In genomic region chr13:32966116-32966515, GRCm38 (mm10) we compare ENCODE assay signal across 11 mouse cellular contexts. TPM values are rescaled to one million over a fixed set of nuclear protein-coding genes. Genes with fewer than 3 reads are reported as not detected.
DNase-seq lines count a peak whose midpoint lies in the region; ATAC-seq and TF ChIP-seq lines count a peak whose summit lies in the region.
"Had no signal": no experiment of that assay in that cellular context is flagged by ENCODE, and none has a peak within 500 bp of the region (broad histone marks: within the 10 kb centered on the region; RNA-seq: fewer than 3 reads in every experiment).

No protein-coding gene starts in this region.

- no peaks in the 10 kb centered on the region for H3K36me3 ChIP-seq in kidney, adult 2 months (ENCODE audit: control insufficient read depth, insufficient read depth, low read length)
- H3K36me3 ChIP-seq in small intestine, adult 2 months (ENCODE audit: control insufficient read depth, insufficient read depth, low read length) = no peaks in the 10 kb centered on the region
- no peaks in the 10 kb centered on the region for H3K36me3 ChIP-seq in limb, embryonic 10.5 days
- H3K36me3 ChIP-seq in forebrain, embryonic 13.5 days (ENCODE audit: poor library complexity, severe bottlenecking) = no peaks in the 10 kb centered on the region
- H3K36me3 ChIP-seq: neural tube, embryonic 12.5 days; stomach, embryonic 15.5 days had no signal

- H3K27ac ChIP-seq in kidney, adult 2 months (ENCODE audit: insufficient read depth, low read depth, low read length) = peak overlapping the region; percentile 24; the same call in 1 of the 2 replicates
- 0 out of 2 replicates have a peak overlapping the region, but pooled peaks have one; percentile 35 for H3K27ac ChIP-seq in small intestine, adult 2 months (ENCODE audit: insufficient read depth, low read depth, low read length)
- no peak overlapping the region for H3K27ac ChIP-seq in limb, embryonic 10.5 days
- H3K27ac ChIP-seq in forebrain, embryonic 13.5 days = no peak overlapping the region
- H3K27ac ChIP-seq: hindbrain, postnatal 0 days; neural tube, embryonic 12.5 days; stomach, embryonic 15.5 days had no signal

- DNase-seq in kidney, adult 2 months = no peak
- no peak for DNase-seq in kidney, adult 9 months
- peak; percentile 7 to 9 for DNase-seq in CD8-positive naive resting alpha-beta T cell, adult 2 months (ENCODE audit: low read depth in 2 of 2, low spot score in 2 of 2)
- DNase-seq in limb, embryonic 10.5 days (ENCODE audit: low spot score) = no peak
- no peak for DNase-seq in layer of hippocampus, adult 18-20 months (ENCODE audit: low spot score in 2 of 2)

- 49% methylated on average over 5 of the region's 5 CpGs for WGBS in kidney, adult 2 months
- WGBS in small intestine, adult 2 months = 54% methylated on average over 5 of the region's 5 CpGs
- WGBS in limb, embryonic 10.5 days = 87% methylated on average over 5 of the region's 5 CpGs
- 75% methylated on average over 5 of the region's 5 CpGs for WGBS in forebrain, embryonic 13.5 days

- no peak overlapping the region for H3K9ac ChIP-seq in forebrain, embryonic 13.5 days
- H3K9ac ChIP-seq: neural tube, embryonic 12.5 days; stomach, embryonic 15.5 days had no signal

- H3K4me2 ChIP-seq in forebrain, embryonic 13.5 days = no peak overlapping the region

- TF ChIP-seq POLR2A in kidney, adult 2 months (IDR thresholded peaks at IDR 0.05; ENCODE audit: low read depth, low read length) = no peak
- no peak for TF ChIP-seq POLR2A in small intestine, adult 2 months (IDR thresholded peaks at IDR 0.05; ENCODE audit: low read depth, low read length)

- no peaks in the 10 kb centered on the region for H3K4me1 ChIP-seq in kidney, adult 2 months (ENCODE audit: control insufficient read depth, insufficient read depth, low read length)
- no peaks in the 10 kb centered on the region for H3K4me1 ChIP-seq in small intestine, adult 2 months (ENCODE audit: control insufficient read depth, insufficient read depth, insufficient read length, low read length)
- peaks cover 7% of the 10 kb centered on the region; the same call in 1 of the 2 replicates for H3K4me1 ChIP-seq in limb, embryonic 10.5 days
- no peaks in the 10 kb centered on the region for H3K4me1 ChIP-seq in forebrain, embryonic 13.5 days
- H3K4me1 ChIP-seq: neural tube, embryonic 12.5 days had no signal

- peak; percentile 73 to 76 for ATAC-seq in hematopoietic stem cell, adult 5-6 weeks (replicated peaks in 1 of 2; ENCODE audit: insufficient read depth in 1 of 2, low FRiP score in 2 of 2, low TSS enrichment in 1 of 2, low read depth in 1 of 2, poor library complexity in 2 of 2, severe bottlenecking in 2 of 2)
- no peak for ATAC-seq in forebrain, embryonic 13.5 days
- ATAC-seq: hindbrain, postnatal 0 days had no signal

- TF ChIP-seq CTCF in kidney, adult 2 months (conservative IDR thresholded peaks at IDR 0.05; ENCODE audit: insufficient read depth, insufficient read length, low read depth, low read length) = no peak
- no peak for TF ChIP-seq CTCF in small intestine, adult 2 months (IDR thresholded peaks at IDR 0.05; ENCODE audit: extremely low read depth, insufficient read length, insufficient replicate concordance, low read depth, low read length)

- no peaks in the 10 kb centered on the region for H3K9me3 ChIP-seq in limb, embryonic 10.5 days (replicated peaks)
- no peaks in the 10 kb centered on the region for H3K9me3 ChIP-seq in forebrain, embryonic 13.5 days (replicated peaks)
- H3K9me3 ChIP-seq: neural tube, embryonic 12.5 days; stomach, embryonic 15.5 days had no signal

- peak overlapping the region; percentile 36; the same call in 1 of the 2 replicates for H3K4me3 ChIP-seq in kidney, adult 2 months (ENCODE audit: insufficient read depth, low read depth, low read length)
- peak overlapping the region; percentile 12; the same call in 1 of the 2 replicates for H3K4me3 ChIP-seq in small intestine, adult 2 months (ENCODE audit: low read depth, low read length)
- H3K4me3 ChIP-seq in limb, embryonic 10.5 days = no peak overlapping the region
- H3K4me3 ChIP-seq in forebrain, embryonic 13.5 days = no peak overlapping the region
- H3K4me3 ChIP-seq: neural tube, embryonic 12.5 days had no signal

- no peaks in the 10 kb centered on the region for H3K27me3 ChIP-seq in kidney, adult 2 months (replicated peaks; ENCODE audit: control insufficient read depth, insufficient read depth, low read length)
- H3K27me3 ChIP-seq in small intestine, adult 2 months (ENCODE audit: control insufficient read depth, insufficient read depth, low read length) = no peaks in the 10 kb centered on the region
- H3K27me3 ChIP-seq in limb, embryonic 10.5 days (ENCODE audit: low read depth, poor library complexity, severe bottlenecking) = no peaks in the 10 kb centered on the region
- H3K27me3 ChIP-seq in forebrain, embryonic 13.5 days = no peaks in the 10 kb centered on the region
- H3K27me3 ChIP-seq: neural tube, embryonic 12.5 days; stomach, embryonic 15.5 days had no signal

RNA-seq across cellular contexts. Expression of gene Serpinb6b, which starts 1.1 kb away (rescaled TPM):
- 6.1 and 7.1 TPM in 2 replicates for polyA plus RNA-seq in kidney, adult 2 months (2012; rRNA removed)
- total RNA-seq in hematopoietic stem cell, adult 5-6 weeks (2017) = 34.6 and 52.6 TPM in 2 replicates
- 0.52 and 0.85 TPM in 2 replicates for polyA plus RNA-seq in small intestine, adult 2 months (2012; rRNA removed)
- 0.33 and 0.50 TPM in 2 replicates for polyA plus RNA-seq in limb, embryonic 10.5 days (2016; fragmentation: Nextera tagmentation; extraction: Ambion mirVana)
- total RNA-seq in layer of hippocampus, adult 18-20 months (2021) = 1 to 10 TPM in 1 of 2 experiments, under 1 TPM in 1; 0.63 to 1.0 TPM
- 0.49 and 0.70 TPM in 2 replicates for polyA plus RNA-seq in forebrain, embryonic 13.5 days (2015; fragmentation: Nextera tagmentation; extraction: Ambion mirVana)

RNA-seq across cellular contexts. Expression of gene Serpinb9, which starts 36.9 kb away (rescaled TPM):
- 9.7 and 14.2 TPM in 2 replicates for polyA plus RNA-seq in kidney, adult 2 months (2012; rRNA removed)
- 17.5 and 22.2 TPM in 2 replicates for total RNA-seq in hematopoietic stem cell, adult 5-6 weeks (2017)
- polyA plus RNA-seq in small intestine, adult 2 months (2012; rRNA removed) = 0.69 and 0.95 TPM in 2 replicates
- polyA plus RNA-seq in limb, embryonic 10.5 days (2016; fragmentation: Nextera tagmentation; extraction: Ambion mirVana) = 0.84 and 1.0 TPM in 2 replicates
- total RNA-seq in layer of hippocampus, adult 18-20 months (2021) = 1 to 10 TPM; 5.7 to 6.1 TPM
- 0.42 and 0.61 TPM in 2 replicates for polyA plus RNA-seq in forebrain, embryonic 13.5 days (2015; fragmentation: Nextera tagmentation; extraction: Ambion mirVana)

Comparison
In these comparisons a context has a peak if more than half of its experiments do, and no peak if none do; other contexts are left out.
1. DNase-seq: peak in CD8-positive naive resting alpha-beta T cell, adult 2 months (2 of 2); none in kidney, adult 2 months (single experiment), kidney, adult 9 months (single experiment), limb, embryonic 10.5 days (single experiment) and layer of hippocampus, adult 18-20 months (0 of 2).
2. H3K27ac ChIP-seq: peak in kidney, adult 2 months (single experiment) and small intestine, adult 2 months (single experiment); none in limb, embryonic 10.5 days (single experiment) and forebrain, embryonic 13.5 days (single experiment).
3. H3K4me3 ChIP-seq: peak in kidney, adult 2 months (single experiment) and small intestine, adult 2 months (single experiment); none in limb, embryonic 10.5 days (single experiment) and forebrain, embryonic 13.5 days (single experiment).